Mouse (Mus musculus) limb, embryonic 11.5 days (tissue): ENCODE results near the gene Gm49380. TPM values are rescaled to one million over a fixed set of nuclear protein-coding genes. Genes with fewer than 3 reads are reported as not detected.

Source experiments
- ATAC-seq: fragments of 200-750 bp; cut with Nextera tagmentation; 2 replicates; pipeline ENCODE4 v1.8.0; 2017; ENCODE audit warnings: low read depth; ENCODE audit not compliant: insufficient number of reproducible peaks, low FRiP score, low TSS enrichment
- DNase-seq: peaks from one replicate; pipeline ENCODE4 v3.0.0-alpha.2; 2015; ENCODE audit warnings: low spot score
- H3K27ac ChIP-seq: fragments of 300-500 bp; sonication (generic); replicated peaks from 2 replicates; pipeline ENCODE4 v1.5.1; 2014; ENCODE audit warnings: low read depth, mild to moderate bottlenecking, low read length
- H3K27me3 ChIP-seq: fragments of 300-500 bp; sonication (generic); 2 replicates; pipeline ENCODE4 v1.6.1; 2014; ENCODE audit warnings: mild to moderate bottlenecking, low read length, mixed read lengths; ENCODE audit not compliant: control insufficient read depth, insufficient read depth
- H3K36me3 ChIP-seq: fragments of 300-500 bp; sonication (generic); 2 replicates; pipeline ENCODE4 v1.6.1; 2014; ENCODE audit warnings: mild to moderate bottlenecking, low read length, moderate library complexity, mixed read lengths; ENCODE audit not compliant: control insufficient read depth, insufficient read depth
- H3K4me1 ChIP-seq: fragments of 300-500 bp; sonication (generic); 2 replicates; pipeline ENCODE4 v1.6.1; 2014; ENCODE audit warnings: low read length, mixed read lengths; ENCODE audit not compliant: control insufficient read depth, insufficient read depth
- H3K4me2 ChIP-seq: fragments of 300-500 bp; sonication (generic); 2 replicates; pipeline ENCODE4 v1.6.1; 2014; ENCODE audit warnings: low read depth, mild to moderate bottlenecking, moderate library complexity; ENCODE audit not compliant: severe bottlenecking
- H3K4me3 ChIP-seq: fragments of 300-500 bp; sonication (generic); 2 replicates; pipeline ENCODE4 v1.5.1; 2014; ENCODE audit warnings: low read depth, low read length
- H3K9ac ChIP-seq: fragments of 300-500 bp; sonication (generic); 2 replicates; pipeline ENCODE4 v1.6.1; 2014; ENCODE audit warnings: mild to moderate bottlenecking, low read length
- H3K9me3 ChIP-seq: fragments of 300-500 bp; sonication (generic); 2 replicates; pipeline ENCODE4 v1.6.1; 2016; ENCODE audit warnings: low read length; ENCODE audit not compliant: control insufficient read depth
- WGBS: fragments of 180-500 bp; shearing (Covaris S2); extraction: QIAGEN DNeasy Blood & Tissue Kit; methylation state at CpG from one replicate; pipeline ENCODE4 v1.1.7; 2014; 5-methylcytosine and 5-hydroxymethylcytosine counted together
- polyA plus RNA-seq: library from polyadenylated mRNA; unstranded; fragments of >200 nt; fragmentation: Nextera tagmentation; extraction: Ambion mirVana; gene quantifications from 2 replicates; pipeline ENCODE4 v1.2.1, GENCODE M21; 2014

The Gm49380 gene
- polyA plus RNA-seq, 1 experiment from 2014 or later = not detected

DNA sequence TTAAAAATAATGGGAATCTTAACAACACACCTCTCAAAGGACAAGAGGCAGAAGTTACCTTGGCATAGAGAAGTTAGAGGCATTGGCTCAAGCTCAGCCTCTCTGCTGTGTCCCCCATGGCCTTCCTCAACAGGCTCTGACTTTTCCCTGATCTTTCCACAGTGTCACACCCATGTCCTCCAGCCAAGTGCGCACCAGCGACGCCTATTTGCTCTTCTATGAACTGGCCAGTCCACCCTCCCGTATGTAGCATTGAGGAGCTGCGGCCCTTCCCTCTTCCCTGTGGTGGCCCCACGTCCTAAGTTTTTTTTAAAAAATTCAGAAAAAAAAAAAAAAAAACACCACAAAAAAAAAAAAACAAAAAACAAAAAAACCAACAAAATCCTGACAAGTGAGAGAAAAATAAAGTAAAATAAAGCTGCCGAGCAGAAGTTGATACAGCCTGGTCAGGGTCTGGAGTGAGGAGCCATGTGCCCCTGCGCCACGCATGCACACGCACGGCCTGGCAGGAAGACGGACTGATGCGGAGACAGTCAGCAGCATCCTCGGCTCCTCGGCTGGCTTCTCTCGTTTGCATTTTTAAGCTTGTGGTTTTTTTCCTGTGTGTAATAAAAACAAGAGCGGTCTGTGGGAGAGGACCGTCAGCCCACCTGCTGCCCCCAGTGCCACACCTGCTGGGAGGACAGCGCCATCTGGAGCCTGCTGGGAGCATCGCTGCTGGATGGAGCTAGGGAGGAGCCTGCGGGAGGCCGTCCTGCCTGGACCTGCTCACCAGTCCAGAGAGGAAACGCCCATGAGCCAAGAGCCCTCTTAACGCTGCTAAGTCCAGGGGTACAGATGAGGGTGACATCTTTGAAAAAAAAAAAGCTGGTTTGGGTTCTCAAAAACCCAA lies 19.4 kb downstream of the Gm49380 start:
- H3K27me3 ChIP-seq = peaks cover 2% of the 10 kb centered on the region; the same call in 1 of the 2 replicates
- no peak overlapping the region for H3K4me2 ChIP-seq
- ATAC-seq = no peak
- peak; percentile 86 for DNase-seq
- no peaks in the 10 kb centered on the region for H3K9me3 ChIP-seq
- 38% methylated on average over 24 of the region's 24 CpGs for WGBS
- H3K9ac ChIP-seq = no peak overlapping the region
- no peak overlapping the region for H3K27ac ChIP-seq
- peaks cover 2% of the 10 kb centered on the region; the same call in 1 of the 2 replicates for H3K36me3 ChIP-seq
- H3K4me3 ChIP-seq = no peak overlapping the region
- H3K4me1 ChIP-seq = no peaks in the 10 kb centered on the region

GRCm38 (mm10) chr9:44088877-44089608 lies 24.3 kb downstream of the Gm49380 start:
- H3K9me3 ChIP-seq = no peaks in the 10 kb centered on the region
- peaks cover 2% of the 10 kb centered on the region; the same call in 1 of the 2 replicates for H3K36me3 ChIP-seq
- peaks cover 14% of the 10 kb centered on the region for H3K27me3 ChIP-seq
- ATAC-seq (no peak), DNase-seq (no peak)
- H3K4me3 ChIP-seq = no peak overlapping the region
- H3K9ac ChIP-seq = no peak overlapping the region
- H3K27ac ChIP-seq = no peak overlapping the region
- H3K4me1 ChIP-seq = peaks cover 6% of the 10 kb centered on the region
- 52% methylated on average over 12 of the region's 12 CpGs for WGBS
- H3K4me2 ChIP-seq = no peak overlapping the region

DNA sequence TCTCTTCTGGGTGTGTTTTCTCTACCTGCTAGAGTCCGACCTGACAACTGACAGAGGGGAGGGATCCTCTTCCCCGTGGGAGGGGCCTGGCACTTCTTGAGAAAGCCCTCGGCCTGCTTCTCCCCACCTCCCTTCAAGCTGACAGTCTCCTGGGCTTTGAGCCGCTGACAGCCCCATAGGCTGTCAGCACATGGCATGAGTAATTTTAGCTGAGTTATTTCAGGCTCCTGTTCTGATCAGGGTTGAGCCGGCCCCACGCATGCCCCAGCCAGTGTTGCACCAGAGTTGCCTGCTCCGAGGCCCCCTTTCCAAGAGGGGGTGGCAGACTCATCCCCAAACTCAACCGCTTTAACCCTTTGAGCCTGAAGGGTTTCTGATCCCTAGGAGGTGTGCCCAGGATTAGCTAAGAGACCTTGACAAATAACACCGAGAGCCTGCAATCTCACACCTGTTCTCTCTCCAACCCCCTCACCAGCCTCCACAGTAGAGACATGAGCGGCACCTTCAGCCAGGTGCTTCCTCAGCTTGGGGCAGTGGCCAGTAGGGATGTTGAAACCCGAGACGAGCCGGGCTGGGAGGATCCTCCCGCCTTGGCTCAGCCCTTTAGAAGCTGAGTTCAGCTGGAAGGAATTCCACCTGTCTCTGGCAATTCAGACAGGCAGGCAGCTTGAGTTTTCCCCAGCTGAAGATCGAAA lies 25.4 kb downstream of the Gm49380 start:
- Histone ChIP-seq H3K9me3 (no peaks in the 10 kb centered on the region), H3K27ac (no peak overlapping the region), H3K9ac (no peak overlapping the region), H3K36me3 (no peaks in the 10 kb centered on the region; the same call in 1 of the 2 replicates), H3K4me1 (peaks cover 6% of the 10 kb centered on the region), H3K27me3 (peaks cover 19% of the 10 kb centered on the region), H3K4me2 (no peak overlapping the region), H3K4me3 (no peak overlapping the region)
- WGBS = 5% methylated on average over 15 of the region's 15 CpGs
- no peak for ATAC-seq
- peak; percentile 49 for DNase-seq

- no peak overlapping the region for H3K4me2 ChIP-seq
- no peak overlapping the region for H3K9ac ChIP-seq
- 42% methylated on average over 10 of the region's 10 CpGs for WGBS
- no peak overlapping the region for H3K27ac ChIP-seq
- H3K27me3 ChIP-seq = peaks cover 19% of the 10 kb centered on the region
- ATAC-seq = no peak
- H3K9me3 ChIP-seq = no peaks in the 10 kb centered on the region
- DNase-seq = no peak
- H3K4me3 ChIP-seq = no peak overlapping the region
- no peaks in the 10 kb centered on the region for H3K36me3 ChIP-seq
- peaks cover 9% of the 10 kb centered on the region for H3K4me1 ChIP-seq
These were observed 26.3 kb downstream of the Gm49380 start for GRCm38 (mm10) chr9:44086960-44087359.

- no peak overlapping the region for H3K4me3 ChIP-seq
- DNase-seq = no peak
- no peaks in the 10 kb centered on the region for H3K36me3 ChIP-seq
- H3K27ac ChIP-seq = no peak overlapping the region
- no peak for ATAC-seq
- peaks cover 19% of the 10 kb centered on the region for H3K27me3 ChIP-seq
- H3K9me3 ChIP-seq = no peaks in the 10 kb centered on the region
- WGBS = 64% methylated on average over 15 of the region's 15 CpGs
- no peak overlapping the region for H3K9ac ChIP-seq
- H3K4me1 ChIP-seq = peaks cover 14% of the 10 kb centered on the region
- H3K4me2 ChIP-seq = no peak overlapping the region; the same call in 1 of the 2 replicates
These were observed 27.3 kb downstream of the Gm49380 start for GRCm38 (mm10) chr9:44085741-44086665.

GRCm38 (mm10) chr9:44085276-44085675 lies 28.0 kb downstream of the Gm49380 start:
- DNase-seq (no peak), ATAC-seq (no peak)
- Histone ChIP-seq H3K36me3 (no peaks in the 10 kb centered on the region), H3K4me3 (peak overlapping the region; percentile 58), H3K27me3 (peaks cover 19% of the 10 kb centered on the region), H3K9ac (peak overlapping the region; percentile 68), H3K4me2 (peak overlapping the region; percentile 99), H3K9me3 (no peaks in the 10 kb centered on the region), H3K4me1 (peaks cover 14% of the 10 kb centered on the region), H3K27ac (no peak overlapping the region)
- WGBS = 6% methylated on average over 10 of the region's 10 CpGs

DNA sequence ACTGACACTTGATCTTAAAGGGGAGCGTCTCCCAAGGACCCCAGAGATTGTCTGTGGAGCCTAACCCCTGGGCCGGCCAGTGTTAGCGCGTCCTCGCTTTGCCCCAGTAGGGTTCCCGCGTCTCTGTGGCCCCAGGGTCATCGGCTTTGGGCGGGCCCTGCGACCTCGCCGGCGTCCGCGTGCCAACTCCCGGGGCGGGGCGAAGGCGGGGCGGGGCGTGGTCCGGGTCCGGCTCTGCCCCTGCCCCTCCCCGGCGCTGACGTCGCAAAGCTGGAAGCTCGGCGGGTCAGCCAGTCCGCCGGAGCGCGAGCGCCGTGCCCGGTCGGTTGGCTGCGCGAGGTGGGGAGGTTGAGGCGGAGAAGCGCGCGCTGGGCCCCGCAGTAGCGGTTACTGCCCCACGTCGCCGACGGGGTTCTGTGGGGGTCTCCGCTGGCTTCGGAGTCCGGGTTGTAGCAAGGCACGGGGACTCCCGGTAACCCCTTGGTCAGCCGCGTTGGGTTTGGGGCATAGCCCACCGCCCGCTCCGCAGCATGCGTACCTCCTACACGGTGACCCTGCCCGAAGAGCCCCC lies 28.6 kb downstream of the Gm49380 start:
- Histone ChIP-seq H3K9me3 (no peaks in the 10 kb centered on the region), H3K9ac (peak overlapping the region; percentile 68), H3K4me1 (peaks cover 14% of the 10 kb centered on the region), H3K4me3 (peak overlapping the region; percentile 58), H3K27ac (no peak overlapping the region), H3K27me3 (peaks cover 19% of the 10 kb centered on the region), H3K4me2 (peak overlapping the region; percentile 99), H3K36me3 (no peaks in the 10 kb centered on the region)
- WGBS = under 1% methylated on average over 62 of the region's 62 CpGs
- peak; percentile 52; the same call in 1 of the 2 replicates for ATAC-seq
- peak; percentile 93 for DNase-seq
